Mouse (Mus musculus) spleen, adult 2 months (tissue): Measurements from ENCODE around the gene Ssc5d. TPM values are rescaled to one million over a fixed set of nuclear protein-coding genes. Genes with fewer than 3 reads are reported as not detected.
A peak's percentile ranks its signal among the peaks of the same experiment; 100 is the strongest.

Experiments
- DNase-seq, 2 experiments: peaks; one replicate each; pipeline versions ENCODE4 v3.0.0 to v3.0.0-alpha.2; 2012 to 2021; ENCODE audit warnings: low spot score in 2 of 2, low read depth in 1 of 2
- H3K27ac ChIP-seq: fragments of 200-500 bp; 2 replicates; pipeline ENCODE4 v1.5.1; 2012; ENCODE audit warnings: low read length, inconsistent platforms; ENCODE audit not compliant: insufficient read depth
- H3K27me3 ChIP-seq: fragments of 200-500 bp; 2 replicates; pipeline ENCODE4 v1.6.1; 2012; ENCODE audit warnings: mild to moderate bottlenecking, moderate library complexity, low read length, inconsistent platforms; ENCODE audit not compliant: control insufficient read depth, insufficient read depth
- H3K36me3 ChIP-seq: fragments of 200-500 bp; 2 replicates; pipeline ENCODE4 v1.6.1; 2012; ENCODE audit warnings: mild to moderate bottlenecking, low read length, inconsistent platforms; ENCODE audit not compliant: control insufficient read depth, insufficient read depth
- H3K4me1 ChIP-seq: fragments of 200-500 bp; 2 replicates; pipeline ENCODE4 v1.6.1; 2011; ENCODE audit warnings: inconsistent platforms; ENCODE audit not compliant: control insufficient read depth, insufficient read depth, insufficient read length
- H3K4me3 ChIP-seq: fragments of 200-500 bp; 2 replicates; pipeline ENCODE4 v1.5.1; 2011; ENCODE audit warnings: mild to moderate bottlenecking, inconsistent platforms; ENCODE audit not compliant: insufficient read depth, insufficient read length; ENCODE audit errors: extremely low read depth
- CTCF ChIP-seq: fragments of 200-500 bp; IDR thresholded peaks from 2 replicates; pipeline ENCODE4 v1.5.1; 2011; ENCODE audit warnings: mild to moderate bottlenecking, inconsistent platforms; ENCODE audit not compliant: insufficient read depth, insufficient read length, insufficient replicate concordance; ENCODE audit errors: extremely low read depth
- POLR2A ChIP-seq: fragments of 200-500 bp; IDR thresholded peaks from 2 replicates; pipeline ENCODE4 v1.6.1; 2011; ENCODE audit warnings: low read depth, low read length, inconsistent platforms
- WGBS: fragments of 180-500 bp; shearing (Covaris S2); methylation state at CpG from one replicate; pipeline ENCODE4 v1.1.7; 2018; 5-methylcytosine and 5-hydroxymethylcytosine counted together
- polyA plus RNA-seq: library from polyadenylated mRNA; depleted of rRNA; stranded (reverse); fragments of >200 nt; gene quantifications from 2 replicates; pipeline ENCODE4 v1.2.3, GENCODE M21; 2012

Gene Ssc5d
- polyA plus RNA-seq, 1 experiment, result 1.8 TPM

- Histone ChIP-seq H3K27ac (no peak overlapping the region), H3K4me3 (peak overlapping the region; percentile 1; the same call in 1 of the 2 replicates), H3K4me1 (peaks cover 16% of the 10 kb centered on the region), H3K36me3 (peaks cover 21% of the 10 kb centered on the region), H3K27me3 (peaks cover 11% of the 10 kb centered on the region)
- no peak for TF ChIP-seq POLR2A
- TF ChIP-seq CTCF, result 0 out of 2 replicates have a peak, but pooled peaks have one; percentile 2
- 9% methylated on average over 37 of the region's 37 CpGs for WGBS
- peak in 1 of 2 experiments; percentile 29 for DNase-seq
Measured at GRCm38 (mm10) chr7:4923586-4924364, 1.8 kb upstream of the Ssc5d start.

- peaks cover 14% of the 10 kb centered on the region for H3K36me3 ChIP-seq
- TF ChIP-seq CTCF (no peak), POLR2A (no peak)
- 0% methylated on average over 4 of the region's 4 CpGs for WGBS
- no peak overlapping the region for H3K4me3 ChIP-seq
- peaks cover 11% of the 10 kb centered on the region for H3K27me3 ChIP-seq
- DNase-seq, result no peak
- peaks cover 16% of the 10 kb centered on the region for H3K4me1 ChIP-seq
- no peak overlapping the region for H3K27ac ChIP-seq
Measured at GRCm38 (mm10) chr7:4924483-4924882, 1.1 kb upstream of the Ssc5d start.

- Histone ChIP-seq H3K27me3 (peaks cover 11% of the 10 kb centered on the region), H3K4me1 (peaks cover 16% of the 10 kb centered on the region), H3K27ac (no peak overlapping the region), H3K4me3 (no peak overlapping the region), H3K36me3 (peaks cover 10% of the 10 kb centered on the region)
- no peak for DNase-seq
- TF ChIP-seq CTCF, result no peak
- no peak for TF ChIP-seq POLR2A
- 18% methylated on average over 3 of the region's 4 CpGs for WGBS
Measured at GRCm38 (mm10) chr7:4924891-4925301, 689 bp upstream of the Ssc5d start.

- H3K27me3 ChIP-seq, result peaks cover 11% of the 10 kb centered on the region
- WGBS, result 83% methylated on average over 16 of the region's 16 CpGs
- peaks cover 16% of the 10 kb centered on the region for H3K4me1 ChIP-seq
- H3K4me3 ChIP-seq, result no peak overlapping the region
- DNase-seq, result no peak
- TF ChIP-seq POLR2A (no peak), CTCF (no peak)
- no peaks in the 10 kb centered on the region for H3K36me3 ChIP-seq
- H3K27ac ChIP-seq, result no peak overlapping the region
Measured at GRCm38 (mm10) chr7:4926849-4927248, 1.3 kb downstream of the Ssc5d start.

GRCm38 (mm10) chr7:4927711-4928110, 2.1 kb downstream of the Ssc5d start:
- WGBS, result 67% methylated on average over 8 of the region's 8 CpGs
- H3K4me3 ChIP-seq, result no peak overlapping the region

GRCm38 (mm10) chr7:4928323-4928722, 2.7 kb downstream of the Ssc5d start:
- Histone ChIP-seq H3K27me3 (peaks cover 6% of the 10 kb centered on the region), H3K4me3 (no peak overlapping the region)
- 85% methylated on average over 17 of the region's 17 CpGs for WGBS

More at GRCm38 (mm10) chr7:4927711-4928110, 2.1 kb downstream of the Ssc5d start:
- TF ChIP-seq CTCF, result no peak
- TF ChIP-seq POLR2A, result no peak
- Histone ChIP-seq H3K27ac (no peak overlapping the region), H3K36me3 (no peaks in the 10 kb centered on the region), H3K4me1 (peaks cover 13% of the 10 kb centered on the region), H3K27me3 (peaks cover 11% of the 10 kb centered on the region)
- no peak for DNase-seq

GRCm38 (mm10) chr7:4933103-4933502, 7.5 kb downstream of the Ssc5d start:
- H3K4me1 ChIP-seq, result no peaks in the 10 kb centered on the region

More at GRCm38 (mm10) chr7:4928323-4928722, 2.7 kb downstream of the Ssc5d start:
- no peak for DNase-seq
- Histone ChIP-seq H3K27ac (no peak overlapping the region), H3K4me1 (peaks cover 7% of the 10 kb centered on the region), H3K36me3 (no peaks in the 10 kb centered on the region)
- TF ChIP-seq CTCF (no peak), POLR2A (no peak)

More at GRCm38 (mm10) chr7:4933103-4933502, 7.5 kb downstream of the Ssc5d start:
- H3K36me3 ChIP-seq, result no peaks in the 10 kb centered on the region
- no peak for DNase-seq
- H3K4me3 ChIP-seq, result no peak overlapping the region
- 72% methylated on average over 12 of the region's 12 CpGs for WGBS
- TF ChIP-seq CTCF, result no peak
- TF ChIP-seq POLR2A, result no peak
- H3K27ac ChIP-seq, result no peak overlapping the region
- no peaks in the 10 kb centered on the region for H3K27me3 ChIP-seq
